Mouse (Mus musculus) embryonic stem cell, embryonic (primary cell): ENCODE measurements around the gene Thbs1.
"Not testable (repeated sequence)": the region's sequence is repeated elsewhere in the genome, so short reads cannot be mapped to it uniquely, and the experiment has no call there.

ENCODE experiments used
- CTCF ChIA-PET, 4 experiments: fragments of 300-600 bp in 2 of 4; fragments of 350-600 bp in 2 of 4; sonication (Branson Sonifier 250); formaldehyde crosslinking; loops; one replicate each; lab custom pipeline; 2022; ENCODE audit warnings: inconsistent platforms in 2 of 4; lab: Charles Lee
- POLR2A ChIA-PET, 4 experiments: fragments of 300-600 bp in 2 of 4; fragments of 350-600 bp in 2 of 4; sonication (Branson Sonifier 250); formaldehyde crosslinking; loops; one replicate each; lab custom pipeline; 2022; ENCODE audit warnings: antibody characterized with exemption in 4 of 4, inconsistent platforms in 1 of 4; lab: Charles Lee

Thbs1 gene

GRCm38 (mm10) chr2:118127516-118128288, 16.0 kb downstream of the Thbs1 start:
- CTCF ChIA-PET, result no interaction called here
- POLR2A ChIA-PET, result interaction anchor here in 1 of 4 experiments (0.6 kb wide), 1 partner anchor 1738 kb away, joined by 3 read pairs; no protein-coding TSS in a partner anchor

GRCm38 (mm10) chr2:118128313-118128712, 16.6 kb downstream of the Thbs1 start:
- ChIA-PET CTCF (no interaction called here), POLR2A (interaction anchor here in 1 of 4 experiments (0.6 kb wide), 1 partner anchor 52 kb away, joined by 5 read pairs; no protein-coding TSS in a partner anchor)

GRCm38 (mm10) chr2:118137071-118137470, 25.4 kb downstream of the Thbs1 start:
- ChIA-PET CTCF (no interaction called here), POLR2A (interaction anchor here in 1 of 4 experiments (0.7 kb wide), 1 partner anchor 15 kb away, joined by 3 read pairs; no protein-coding TSS in a partner anchor)

GRCm38 (mm10) chr2:118137776-118138175, 26.1 kb downstream of the Thbs1 start:
- ChIA-PET POLR2A (no interaction called here), CTCF (no interaction called here)

GRCm38 (mm10) chr2:118139261-118139660, 27.6 kb downstream of the Thbs1 start:
- POLR2A ChIA-PET, result interaction anchor here in 1 of 4 experiments (1.0 kb wide), 1 partner anchor 460 kb away, joined by 3 read pairs; no protein-coding TSS in a partner anchor
- CTCF ChIA-PET, result no interaction called here

- POLR2A ChIA-PET, result no interaction called here
Measured at GRCm38 (mm10) chr2:118141651-118142050, 30.0 kb downstream of the Thbs1 start.

GRCm38 (mm10) chr2:118147749-118148148, 36.1 kb downstream of the Thbs1 start:
- POLR2A ChIA-PET, result interaction anchor here in 1 of 4 experiments (0.6 kb wide), 1 partner anchor 13 kb away, joined by 3 read pairs; no protein-coding TSS in a partner anchor
- CTCF ChIA-PET, result not testable (repeated sequence)

More at GRCm38 (mm10) chr2:118141651-118142050, 30.0 kb downstream of the Thbs1 start:
- CTCF ChIA-PET, result no interaction called here

- CTCF ChIA-PET, result no interaction called here
- POLR2A ChIA-PET, result no interaction called here
Measured at GRCm38 (mm10) chr2:118148321-118149142, 36.9 kb downstream of the Thbs1 start.

- POLR2A ChIA-PET, result no interaction called here
- CTCF ChIA-PET, result interaction anchor here in 1 of 4 experiments (2.0 kb wide), 1 partner anchor 50 kb away, joined by 4 read pairs; no protein-coding TSS in a partner anchor
Measured at GRCm38 (mm10) chr2:118149855-118150563, 38.3 kb downstream of the Thbs1 start.

GRCm38 (mm10) chr2:118158095-118158494, 46.4 kb downstream of the Thbs1 start:
- ChIA-PET POLR2A (no interaction called here), CTCF (no interaction called here)

- ChIA-PET POLR2A (no interaction called here), CTCF (no interaction called here)
Measured at GRCm38 (mm10) chr2:118159126-118159525, 47.5 kb downstream of the Thbs1 start.

GRCm38 (mm10) chr2:118160547-118160946, 48.9 kb downstream of the Thbs1 start:
- CTCF ChIA-PET, result interaction anchor here in 1 of 4 experiments (0.5 kb wide), 1 partner anchor 71 kb away, joined by 6 read pairs; no protein-coding TSS in a partner anchor
- POLR2A ChIA-PET, result interaction anchor here in 1 of 4 experiments (0.6 kb wide), 1 partner anchor 13 kb away, joined by 3 read pairs; no protein-coding TSS in a partner anchor

GRCm38 (mm10) chr2:118160991-118161390, 49.3 kb downstream of the Thbs1 start:
- ChIA-PET CTCF (no interaction called here), POLR2A (interaction anchor here in 2 of 4 experiments (0.6 to 0.7 kb wide), 2 partner anchors 14 to 582 kb away, joined by 3 to 4 read pairs; no protein-coding TSS in a partner anchor)

GRCm38 (mm10) chr2:118162486-118162885, 50.8 kb downstream of the Thbs1 start:
- ChIA-PET POLR2A (no interaction called here), CTCF (interaction anchor here in 1 of 4 experiments (0.7 kb wide), 1 partner anchor 154 kb away, joined by 3 read pairs; no protein-coding TSS in a partner anchor)

- POLR2A ChIA-PET, result no interaction called here
- CTCF ChIA-PET, result no interaction called here
Measured at GRCm38 (mm10) chr2:118164137-118164536, 52.5 kb downstream of the Thbs1 start.

- ChIA-PET CTCF (interaction anchor here in 2 of 4 experiments (0.6 kb wide), 2 partner anchors 911 to 935 kb away, joined by 3 read pairs; no protein-coding TSS in a partner anchor), POLR2A (no interaction called here)
Measured at GRCm38 (mm10) chr2:118165691-118166090, 54.0 kb downstream of the Thbs1 start.

- POLR2A ChIA-PET, result interaction anchor here in 1 of 4 experiments (0.8 kb wide), 1 partner anchor 11 kb away, joined by 3 read pairs; no protein-coding TSS in a partner anchor
- CTCF ChIA-PET, result no interaction called here
Measured at GRCm38 (mm10) chr2:118167731-118168130, 56.1 kb downstream of the Thbs1 start.

- POLR2A ChIA-PET, result interaction anchor here in 1 of 4 experiments (0.8 kb wide), 1 partner anchor 12 kb away, joined by 3 read pairs; no protein-coding TSS in a partner anchor
- CTCF ChIA-PET, result no interaction called here
Measured at GRCm38 (mm10) chr2:118168225-118168624, 56.5 kb downstream of the Thbs1 start.
